Mouse (Mus musculus) midbrain, embryonic 11.5 days (tissue): ENCODE data around the gene Ppp1r15b. TPM values are rescaled to one million over a fixed set of nuclear protein-coding genes. Genes with fewer than 3 reads are reported as not detected.

ENCODE experiments used
- ATAC-seq: fragments of 200-750 bp; cut with Nextera tagmentation; 2 replicates; pipeline ENCODE4 v1.8.0; 2017; ENCODE audit warnings: moderate TSS enrichment, moderate library complexity; ENCODE audit not compliant: low FRiP score
- DNase-seq: peaks from one replicate; pipeline ENCODE4 v3.0.0; 2015; ENCODE audit warnings: low spot score; ENCODE audit errors: missing footprints
- H3K27ac ChIP-seq: fragments of 300-500 bp; sonication (generic); 2 replicates; pipeline ENCODE4 v1.5.1; 2014; ENCODE audit warnings: low read depth, low read length
- H3K27me3 ChIP-seq: fragments of 300-500 bp; sonication (generic); 2 replicates; pipeline ENCODE4 v1.6.1; 2014; ENCODE audit warnings: mild to moderate bottlenecking, low read length, moderate library complexity, mixed read lengths; ENCODE audit not compliant: control insufficient read depth, insufficient read depth
- H3K36me3 ChIP-seq: fragments of 300-500 bp; sonication (generic); 2 replicates; pipeline ENCODE4 v1.6.1; 2014; ENCODE audit warnings: mild to moderate bottlenecking, low read length, moderate library complexity, mixed read lengths; ENCODE audit not compliant: control insufficient read depth, insufficient read depth
- H3K4me1 ChIP-seq: fragments of 300-500 bp; sonication (generic); 2 replicates; pipeline ENCODE4 v1.6.1; 2014; ENCODE audit warnings: low read length; ENCODE audit not compliant: control insufficient read depth, insufficient read depth
- H3K4me2 ChIP-seq: fragments of 300-500 bp; sonication (generic); 2 replicates; pipeline ENCODE4 v1.6.1; 2014; ENCODE audit warnings: mild to moderate bottlenecking, moderate library complexity
- H3K4me3 ChIP-seq: fragments of 300-500 bp; sonication (generic); 2 replicates; pipeline ENCODE4 v1.5.1; 2014; ENCODE audit warnings: low read depth, low read length
- H3K9ac ChIP-seq: fragments of 300-500 bp; sonication (generic); 2 replicates; pipeline ENCODE4 v1.6.1; 2014; ENCODE audit warnings: low read length
- H3K9me3 ChIP-seq: fragments of 300-500 bp; sonication (generic); 2 replicates; pipeline ENCODE4 v1.6.1; 2016; ENCODE audit warnings: low read length; ENCODE audit not compliant: control insufficient read depth
- WGBS: fragments of 180-500 bp; shearing (Covaris S2); extraction: QIAGEN DNeasy Blood & Tissue Kit; methylation state at CpG from one replicate; pipeline ENCODE4 v1.1.7; 2014; 5-methylcytosine and 5-hydroxymethylcytosine counted together
- polyA plus RNA-seq: library from polyadenylated mRNA; unstranded; fragments of >200 nt; fragmentation: Nextera tagmentation; extraction: Ambion mirVana; gene quantifications from 2 replicates; pipeline ENCODE4 v1.2.1, GENCODE M21; 2014

Gene Ppp1r15b
- polyA plus RNA-seq, 1 experiment from 2014 or later, result 49.5 TPM

DNA sequence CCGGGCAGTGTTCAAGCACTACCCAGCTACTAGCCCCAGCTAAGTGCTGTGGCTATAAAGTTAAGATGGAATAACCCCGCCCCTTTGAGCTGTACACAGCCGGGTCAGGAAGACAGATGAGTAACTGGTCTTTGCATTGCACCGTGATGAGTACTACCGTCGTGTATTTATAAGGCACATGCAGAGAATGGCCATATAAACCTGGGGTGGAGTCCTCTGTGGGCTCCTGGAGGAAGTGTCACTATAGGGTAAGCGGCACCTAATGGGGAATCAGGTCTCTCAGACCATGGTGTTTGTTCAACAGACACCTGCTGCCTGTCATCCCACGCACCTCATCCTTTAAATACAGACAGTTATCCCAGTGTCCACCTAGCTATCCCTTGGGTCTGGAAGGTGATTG, 32.0 kb downstream of the Ppp1r15b start:
- WGBS, result 59% methylated on average over 8 of the region's 8 CpGs
- H3K4me2 ChIP-seq, result peak overlapping the region; percentile 99; the same call in 1 of the 2 replicates

GRCm38 (mm10) chr1:133163820-133164431, 33.0 kb downstream of the Ppp1r15b start, which contains the start of gene Plekha6:
Gene Plekha6 (plus strand): TSS chr1:133164210.
- DNase-seq, result peak; percentile 97
- Histone ChIP-seq H3K36me3 (no peaks in the 10 kb centered on the region), H3K9ac (peak within 1 kb of the TSS; percentile 71), H3K4me1 (peaks cover 2% of the 10 kb centered on the region; the same call in 1 of the 2 replicates), H3K4me3 (peak within 1 kb of the TSS; percentile 58), H3K27me3 (peaks cover 24% of the 10 kb centered on the region), H3K27ac (no peak within 1 kb of the TSS), H3K9me3 (no peaks in the 10 kb centered on the region), H3K4me2 (peak within 1 kb of the TSS; percentile 99)
- ATAC-seq, result peak; percentile 67
- WGBS, result under 1% methylated on average over 68 of the region's 68 CpGs

More for the DNA sequence above, 32.0 kb downstream of the Ppp1r15b start:
- Histone ChIP-seq H3K9ac (no peak overlapping the region), H3K27ac (no peak overlapping the region), H3K36me3 (no peaks in the 10 kb centered on the region), H3K4me3 (no peak overlapping the region), H3K4me1 (peaks cover 2% of the 10 kb centered on the region; the same call in 1 of the 2 replicates), H3K9me3 (no peaks in the 10 kb centered on the region), H3K27me3 (peaks cover 24% of the 10 kb centered on the region)
- DNase-seq (peak; percentile 83), ATAC-seq (no peak)

DNA sequence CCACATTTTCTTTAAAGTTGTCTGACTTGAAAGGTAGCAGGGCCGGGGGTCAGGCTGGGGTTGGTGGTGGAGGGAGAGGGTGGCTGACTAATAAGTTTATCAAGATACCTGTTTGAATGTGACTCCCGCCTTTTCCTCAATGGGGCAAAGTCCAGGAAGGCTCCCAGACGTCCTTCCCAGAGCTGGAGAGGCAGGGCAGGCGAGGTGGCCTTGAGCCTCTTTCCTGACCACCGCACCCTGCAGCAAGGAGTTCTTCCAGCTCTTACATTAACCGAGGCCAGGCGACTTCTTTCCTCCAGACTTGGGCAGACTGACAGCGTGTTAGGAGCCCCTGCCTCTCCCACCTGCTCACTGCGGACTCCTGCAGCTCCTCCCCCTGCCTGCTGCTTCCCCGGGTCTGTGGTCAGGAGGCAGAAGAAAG, 33.7 kb downstream of the Ppp1r15b start:
- Histone ChIP-seq H3K36me3 (no peaks in the 10 kb centered on the region), H3K4me3 (peak overlapping the region; percentile 58), H3K4me2 (peak overlapping the region; percentile 99), H3K4me1 (peaks cover 2% of the 10 kb centered on the region; the same call in 1 of the 2 replicates), H3K9ac (peak overlapping the region; percentile 71), H3K9me3 (no peaks in the 10 kb centered on the region), H3K27me3 (peaks cover 24% of the 10 kb centered on the region), H3K27ac (no peak overlapping the region)
- ATAC-seq (0 out of 2 replicates have a peak, but pooled peaks have one; percentile 23), DNase-seq (peak; percentile 96)
- 1% methylated on average over 10 of the region's 10 CpGs for WGBS

GRCm38 (mm10) chr1:133165111-133165510, 34.2 kb downstream of the Ppp1r15b start:
- no peaks in the 10 kb centered on the region for H3K36me3 ChIP-seq
- H3K4me3 ChIP-seq, result no peak overlapping the region
- peaks cover 24% of the 10 kb centered on the region for H3K27me3 ChIP-seq
- no peak overlapping the region for H3K4me2 ChIP-seq
- no peak overlapping the region for H3K27ac ChIP-seq
- WGBS, result 38% methylated on average over 11 of the region's 11 CpGs
- DNase-seq, result peak; percentile 86
- H3K9me3 ChIP-seq, result no peaks in the 10 kb centered on the region
- ATAC-seq, result no peak
- H3K4me1 ChIP-seq, result peaks cover 2% of the 10 kb centered on the region; the same call in 1 of the 2 replicates
- no peak overlapping the region for H3K9ac ChIP-seq

DNA sequence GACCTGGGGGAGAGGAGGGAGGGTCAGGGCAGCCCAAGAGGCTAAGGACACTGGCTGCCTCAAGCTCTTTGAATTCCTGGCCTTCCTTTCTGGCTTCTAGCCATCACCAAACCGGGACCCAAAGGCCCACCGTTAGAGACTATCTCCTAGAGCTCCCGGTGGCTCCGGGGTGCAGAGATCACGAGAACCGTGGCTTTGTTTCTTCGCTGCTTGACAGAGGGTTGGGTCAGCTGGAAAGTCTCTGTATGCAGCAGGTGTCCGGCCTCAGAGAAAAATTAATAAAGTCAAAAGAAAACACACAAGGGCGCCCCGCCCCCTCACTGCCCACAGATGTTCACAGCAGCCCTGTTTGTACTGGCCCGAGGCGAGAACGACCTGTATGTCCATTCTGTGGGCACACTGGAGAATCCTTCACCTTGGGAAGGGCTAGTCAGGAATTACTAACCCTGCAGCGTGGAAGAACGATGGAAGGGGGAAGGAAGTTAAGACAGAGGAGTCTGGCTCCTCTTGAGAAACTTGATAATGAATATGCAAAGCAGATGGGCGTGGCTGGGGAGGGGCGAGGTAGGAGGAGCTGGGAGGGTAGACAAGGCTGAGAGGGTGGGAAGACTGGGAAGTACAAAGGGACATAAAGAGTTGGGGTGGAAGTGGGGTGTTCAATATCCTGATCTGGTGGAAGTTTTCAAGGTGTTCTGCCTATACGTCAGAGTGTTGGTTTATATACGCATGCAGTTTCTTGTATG, 37.5 kb downstream of the Ppp1r15b start:
- ATAC-seq (no peak), DNase-seq (peak; percentile 73)
- H3K9me3 ChIP-seq, result no peaks in the 10 kb centered on the region
- no peak overlapping the region for H3K4me3 ChIP-seq
- H3K36me3 ChIP-seq, result no peaks in the 10 kb centered on the region
- WGBS, result 48% methylated on average over 19 of the region's 19 CpGs
- peaks cover 10% of the 10 kb centered on the region for H3K27me3 ChIP-seq
- no peak overlapping the region for H3K4me2 ChIP-seq
- no peak overlapping the region for H3K27ac ChIP-seq
- no peak overlapping the region for H3K9ac ChIP-seq
- peaks cover 2% of the 10 kb centered on the region; the same call in 1 of the 2 replicates for H3K4me1 ChIP-seq

DNA sequence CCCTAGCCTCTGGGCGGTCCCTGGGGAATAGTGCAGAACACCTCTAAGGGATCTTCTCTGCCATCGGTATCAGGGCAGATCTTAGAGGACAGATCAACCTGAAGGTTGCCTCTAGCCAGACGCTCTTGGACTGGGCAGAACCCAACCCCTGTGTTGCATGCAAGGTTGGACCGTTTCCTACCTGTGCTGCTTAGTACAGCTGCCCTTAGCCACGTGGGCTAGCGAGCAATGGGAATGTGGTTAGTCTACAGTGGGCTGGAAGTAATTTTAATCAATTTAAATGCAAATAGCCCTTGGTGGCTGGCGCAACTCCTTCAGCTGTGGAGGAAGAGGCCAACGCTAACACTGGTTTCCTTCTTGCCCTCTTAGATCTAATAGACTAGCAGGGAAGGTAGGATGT, 39.3 kb downstream of the Ppp1r15b start:
- Histone ChIP-seq H3K27ac (no peak overlapping the region), H3K4me3 (no peak overlapping the region), H3K4me1 (no peaks in the 10 kb centered on the region), H3K9ac (no peak overlapping the region), H3K4me2 (no peak overlapping the region), H3K27me3 (no peaks in the 10 kb centered on the region; the same call in 1 of the 2 replicates), H3K9me3 (no peaks in the 10 kb centered on the region), H3K36me3 (no peaks in the 10 kb centered on the region)
- WGBS, result 78% methylated on average over 8 of the region's 8 CpGs
- ATAC-seq (no peak), DNase-seq (peak; percentile 56)

GRCm38 (mm10) chr1:133171357-133171756, 40.4 kb downstream of the Ppp1r15b start:
- no peaks in the 10 kb centered on the region for H3K4me1 ChIP-seq

GRCm38 (mm10) chr1:133175150-133175549, 44.2 kb downstream of the Ppp1r15b start:
- Histone ChIP-seq H3K27ac (no peak overlapping the region), H3K4me3 (no peak overlapping the region), H3K4me1 (no peaks in the 10 kb centered on the region), H3K4me2 (no peak overlapping the region), H3K9me3 (no peaks in the 10 kb centered on the region), H3K36me3 (no peaks in the 10 kb centered on the region), H3K27me3 (no peaks in the 10 kb centered on the region), H3K9ac (no peak overlapping the region)
- ATAC-seq (no peak), DNase-seq (peak; percentile 35)
- 84% methylated on average over 6 of the region's 6 CpGs for WGBS

More at GRCm38 (mm10) chr1:133171357-133171756, 40.4 kb downstream of the Ppp1r15b start:
- Histone ChIP-seq H3K9me3 (no peaks in the 10 kb centered on the region), H3K4me2 (no peak overlapping the region), H3K27ac (no peak overlapping the region), H3K4me3 (no peak overlapping the region), H3K9ac (no peak overlapping the region), H3K36me3 (no peaks in the 10 kb centered on the region), H3K27me3 (no peaks in the 10 kb centered on the region; the same call in 1 of the 2 replicates)
- DNase-seq (peak; percentile 17), ATAC-seq (no peak)
- WGBS, result 85% methylated on average over 9 of the region's 9 CpGs
